Mouse (Mus musculus) skeletal muscle tissue, adult 2 months (tissue): Measurements from ENCODE around the gene Tldc2.

Experiments used
- DNase-seq: peaks from one replicate; pipeline ENCODE4 v3.0.0-alpha.2; 2012; ENCODE audit warnings: low read depth, low spot score

The Tldc2 gene

GRCm38 (mm10) chr2:157060557-157061305 is 26.1 kb upstream of the Tldc2 start:
- no peak for DNase-seq

GRCm38 (mm10) chr2:157063241-157063700 is 23.6 kb upstream of the Tldc2 start:
- peak; percentile 60 for DNase-seq

GRCm38 (mm10) chr2:157064136-157064535 is 22.7 kb upstream of the Tldc2 start:
- DNase-seq: no peak

- DNase-seq: no peak
Measured at GRCm38 (mm10) chr2:157064978-157065878, 21.6 kb upstream of the Tldc2 start.

- DNase-seq: peak; percentile 49
Measured at GRCm38 (mm10) chr2:157065879-157066226, 21.0 kb upstream of the Tldc2 start.

- DNase-seq: no peak
Measured at GRCm38 (mm10) chr2:157066731-157067430, 20.0 kb upstream of the Tldc2 start.

- DNase-seq: no peak
Measured at GRCm38 (mm10) chr2:157068701-157069354, 18.0 kb upstream of the Tldc2 start.

GRCm38 (mm10) chr2:157069355-157069735 is 17.5 kb upstream of the Tldc2 start:
- DNase-seq: no peak

GRCm38 (mm10) chr2:157069755-157070315 is 17.0 kb upstream of the Tldc2 start:
- no peak for DNase-seq

GRCm38 (mm10) chr2:157070365-157070764 is 16.5 kb upstream of the Tldc2 start:
- no peak for DNase-seq

GRCm38 (mm10) chr2:157071556-157071955 is 15.3 kb upstream of the Tldc2 start:
- peak; percentile 79 for DNase-seq

- DNase-seq: no peak
Measured at GRCm38 (mm10) chr2:157072316-157072990, 14.4 kb upstream of the Tldc2 start.

- DNase-seq: no peak
Measured at GRCm38 (mm10) chr2:157073378-157074052, 13.3 kb upstream of the Tldc2 start.

- no peak for DNase-seq
Measured at GRCm38 (mm10) chr2:157074186-157074724, 12.6 kb upstream of the Tldc2 start.

- no peak for DNase-seq
Measured at GRCm38 (mm10) chr2:157074772-157075171, 12.1 kb upstream of the Tldc2 start.

- no peak for DNase-seq
Measured at GRCm38 (mm10) chr2:157075226-157075625, 11.6 kb upstream of the Tldc2 start.

- DNase-seq: no peak
Measured at GRCm38 (mm10) chr2:157075685-157076084, 11.2 kb upstream of the Tldc2 start.

GRCm38 (mm10) chr2:157076585-157076984 is 10.3 kb upstream of the Tldc2 start:
- no peak for DNase-seq

- DNase-seq: no peak
Measured at GRCm38 (mm10) chr2:157077160-157077559, 9.7 kb upstream of the Tldc2 start.

GRCm38 (mm10) chr2:157077641-157078058 is 9.2 kb upstream of the Tldc2 start:
- peak; percentile 86 for DNase-seq
